1 mouse cellular context compared by ENCODE assay signal in the genomic region with DNA sequence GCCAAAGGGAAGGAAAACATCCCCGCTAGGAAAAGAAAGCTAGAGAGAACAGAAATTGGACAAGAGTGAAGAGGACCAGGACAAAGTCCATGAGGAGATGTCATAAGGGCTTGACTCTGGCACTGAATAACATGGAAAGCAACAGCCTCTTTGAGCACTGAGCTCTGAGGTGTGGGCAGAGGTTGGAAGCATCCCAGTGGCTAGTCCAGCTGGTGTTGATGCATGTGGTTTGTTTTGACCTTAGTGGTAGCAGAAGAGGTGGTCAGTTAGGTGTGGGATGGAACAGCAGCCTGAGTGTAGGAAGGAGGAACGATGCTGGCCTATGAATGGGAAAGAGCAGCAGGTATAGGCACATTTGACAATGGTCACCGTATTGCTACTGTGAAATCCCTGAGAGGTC.
TF ChIP-seq lines count a peak whose summit lies in the region.

No protein-coding gene starts in this region.

TF ChIP-seq in CH12.LX, 34 proteins besides CTCF, POLR2A, EP300 and RAD21:
- TF ChIP-seq MAZ (IDR thresholded peaks at IDR 0.05; ENCODE audit: low read depth, low read length), result no peak
- TF ChIP-seq HCFC1 (IDR thresholded peaks at IDR 0.05; ENCODE audit: low read depth, low read length), result no peak
- TF ChIP-seq GABPA (IDR thresholded peaks at IDR 0.05; ENCODE audit: insufficient replicate concordance, low read depth, low read length), result no peak
- TF ChIP-seq KAT2A (IDR thresholded peaks at IDR 0.05; ENCODE audit: insufficient replicate concordance, low read length), result no peak
- TF ChIP-seq ZMIZ1 (IDR thresholded peaks at IDR 0.05; ENCODE audit: low read depth, low read length), result no peak
- TF ChIP-seq IRF4 (IDR thresholded peaks at IDR 0.05; ENCODE audit: low read depth, low read length), result no peak
- no peak for TF ChIP-seq CHD1 (IDR thresholded peaks at IDR 0.05; ENCODE audit: low read depth, low read length)
- TF ChIP-seq JUND (conservative IDR thresholded peaks at IDR 0.05; ENCODE audit: low read depth, low read length), result no peak
- no peak for TF ChIP-seq USF2 (conservative IDR thresholded peaks at IDR 0.05; ENCODE audit: low read depth, low read length)
- TF ChIP-seq MEF2A (IDR thresholded peaks at IDR 0.05; ENCODE audit: borderline replicate concordance, low read depth, low read length), result no peak
- TF ChIP-seq TBP (conservative IDR thresholded peaks at IDR 0.05; ENCODE audit: low read depth, low read length), result no peak
- no peak for TF ChIP-seq POLR2AphosphoS2 (IDR thresholded peaks at IDR 0.05; ENCODE audit: low read depth, low read length)
- TF ChIP-seq MAX (IDR thresholded peaks at IDR 0.05; ENCODE audit: low read length), result no peak
- no peak for TF ChIP-seq MAFK (IDR thresholded peaks at IDR 0.05; ENCODE audit: insufficient replicate concordance, low read length)
- no peak for TF ChIP-seq USF1 (IDR thresholded peaks at IDR 0.05; ENCODE audit: low read depth, low read length)
- no peak for TF ChIP-seq TCF12 (IDR thresholded peaks at IDR 0.05; ENCODE audit: low read depth, low read length)
- no peak for TF ChIP-seq UBTF (IDR thresholded peaks at IDR 0.05; ENCODE audit: low read depth, low read length)
- no peak for TF ChIP-seq ETS1 (conservative IDR thresholded peaks at IDR 0.05; ENCODE audit: low read depth, low read length)
TF ChIP-seq in CH12.LX: peak in this region for 0.
